Mouse (Mus musculus): ENCODE data around the gene Kcnj3.
A peak's percentile ranks its signal among the peaks of the same experiment; 100 is the strongest.

Gene Kcnj3

DNA sequence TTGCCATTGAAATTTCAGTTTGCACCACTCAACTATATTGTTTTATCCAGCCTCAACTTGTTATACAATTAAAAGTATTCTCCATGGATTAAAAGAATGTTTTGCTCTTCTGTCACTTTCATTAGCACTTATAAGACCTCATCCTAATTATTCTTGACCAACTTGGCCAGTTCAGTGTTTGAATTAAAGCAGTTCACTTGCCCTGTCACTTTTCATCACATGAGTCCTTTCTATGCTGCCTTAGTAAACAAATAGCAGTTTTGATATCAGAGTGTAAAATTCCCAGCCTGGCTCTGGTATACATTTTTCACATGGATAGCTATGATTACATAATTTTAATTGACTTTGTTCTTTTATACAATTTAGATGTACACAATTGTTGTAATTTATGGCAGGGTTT, 3.4 kb downstream of the Kcnj3 start:
- peaks cover 25% of the 10 kb centered on the region for H3K4me1 ChIP-seq (replicated peaks; ENCODE audit: low read depth, low read length)

DNA sequence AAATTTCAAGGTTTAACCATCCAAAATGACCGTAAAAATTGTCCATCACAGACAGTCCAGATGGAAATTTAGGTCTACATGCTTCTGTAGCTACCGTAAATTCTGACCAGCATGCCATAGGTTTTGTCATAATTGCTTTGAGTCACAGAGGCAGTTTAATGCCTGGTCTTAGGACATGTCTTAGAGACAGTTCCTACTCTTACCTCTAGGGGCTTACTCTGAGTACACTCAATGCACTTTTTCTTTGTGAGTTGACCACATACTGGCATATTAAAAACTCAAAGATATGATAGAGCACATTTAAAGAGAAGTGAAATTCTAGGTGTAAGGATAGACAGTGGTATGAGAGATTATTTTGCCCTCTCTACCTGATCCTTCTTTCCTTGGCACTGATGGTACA, 6.2 kb downstream of the Kcnj3 start:
- Histone ChIP-seq H3K9me3 (ENCODE audit: low read length) (peaks cover 3% of the 10 kb centered on the region; the same call in 1 of the 2 replicates), H3K4me3 (replicated peaks; ENCODE audit: low read length) (no peak overlapping the region), H3K27me3 (ENCODE audit: insufficient read depth, low read length) (peaks cover 13% of the 10 kb centered on the region), H3K36me3 (ENCODE audit: insufficient read depth, low read length) (no peaks in the 10 kb centered on the region), H3K4me1 (replicated peaks; ENCODE audit: low read depth, low read length) (peaks cover 9% of the 10 kb centered on the region)
- TF ChIP-seq CTCF (conservative IDR thresholded peaks at IDR 0.05; ENCODE audit: low read length) (peak; percentile 71), NANOG (IDR thresholded peaks at IDR 0.05; ENCODE audit: borderline replicate concordance, low read length) (no peak)

More for the DNA sequence above, 3.4 kb downstream of the Kcnj3 start:
- Histone ChIP-seq H3K4me3 (replicated peaks; ENCODE audit: low read length) (no peak overlapping the region), H3K36me3 (ENCODE audit: insufficient read depth, low read length) (no peaks in the 10 kb centered on the region), H3K9me3 (ENCODE audit: low read length) (peaks cover 3% of the 10 kb centered on the region; the same call in 1 of the 2 replicates), H3K27me3 (ENCODE audit: insufficient read depth, low read length) (peaks cover 40% of the 10 kb centered on the region)
- TF ChIP-seq POU5F1 (IDR thresholded peaks at IDR 0.05; ENCODE audit: borderline replicate concordance, low read length) (no peak), CTCF (conservative IDR thresholded peaks at IDR 0.05; ENCODE audit: low read length) (no peak), NANOG (IDR thresholded peaks at IDR 0.05; ENCODE audit: borderline replicate concordance, low read length) (no peak)

DNA sequence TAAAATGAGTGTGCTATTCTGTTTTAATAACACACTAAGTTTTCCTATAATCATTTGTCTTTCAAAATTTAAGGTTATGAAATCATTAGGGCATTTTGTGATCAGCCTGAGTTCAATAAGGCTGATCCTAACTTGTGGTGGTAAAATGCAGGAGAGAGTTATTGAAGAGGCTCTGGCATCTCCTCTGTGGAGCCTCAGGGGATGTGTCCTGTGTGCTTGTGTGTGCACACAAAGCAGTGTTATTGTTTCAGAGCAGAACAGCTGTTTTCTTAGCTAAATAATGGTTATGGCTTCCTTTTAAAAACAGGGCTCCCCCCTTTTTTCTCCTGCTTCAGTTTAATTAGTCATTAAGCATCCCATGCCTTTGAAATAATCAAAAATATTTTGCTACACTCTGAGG, 11.5 kb downstream of the Kcnj3 start:
- no peak overlapping the region for H3K4me3 ChIP-seq (replicated peaks; ENCODE audit: low read length)
- no peaks in the 10 kb centered on the region for H3K4me1 ChIP-seq (replicated peaks; ENCODE audit: low read depth, low read length)
- H3K36me3 ChIP-seq (ENCODE audit: insufficient read depth, low read length) = no peaks in the 10 kb centered on the region
- TF ChIP-seq CTCF (conservative IDR thresholded peaks at IDR 0.05; ENCODE audit: low read length) (no peak), POU5F1 (IDR thresholded peaks at IDR 0.05; ENCODE audit: borderline replicate concordance, low read length) (no peak), NANOG (IDR thresholded peaks at IDR 0.05; ENCODE audit: borderline replicate concordance, low read length) (no peak)
- H3K27me3 ChIP-seq (ENCODE audit: insufficient read depth, low read length) = no peaks in the 10 kb centered on the region
- no peaks in the 10 kb centered on the region for H3K9me3 ChIP-seq (ENCODE audit: low read length)

DNA sequence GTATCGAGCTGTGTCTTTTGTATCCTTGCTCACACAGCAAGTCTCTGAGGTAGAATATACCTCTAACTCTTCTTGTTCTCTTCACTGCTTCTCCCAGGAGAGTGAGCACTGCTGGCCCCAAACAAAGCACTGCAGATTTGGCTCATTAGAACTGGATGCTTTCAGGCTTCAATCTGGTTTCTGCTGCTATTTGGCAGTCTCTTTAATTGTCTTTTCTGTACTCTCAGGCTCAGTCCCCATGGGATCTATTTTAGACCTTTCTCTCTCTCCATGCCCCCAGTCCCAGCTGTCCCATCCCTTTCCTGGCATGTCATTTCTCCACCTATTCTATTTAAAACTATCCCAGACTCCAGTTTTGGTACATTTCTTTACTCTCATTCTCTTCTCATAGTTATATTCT, 15.0 kb downstream of the Kcnj3 start:
- no peaks in the 10 kb centered on the region for H3K27me3 ChIP-seq (ENCODE audit: insufficient read depth, low read length)
- no peaks in the 10 kb centered on the region for H3K9me3 ChIP-seq (ENCODE audit: low read length)
- H3K36me3 ChIP-seq (ENCODE audit: insufficient read depth, low read length) = no peaks in the 10 kb centered on the region
- TF ChIP-seq NANOG (IDR thresholded peaks at IDR 0.05; ENCODE audit: borderline replicate concordance, low read length) = no peak
- no peak for TF ChIP-seq POU5F1 (IDR thresholded peaks at IDR 0.05; ENCODE audit: borderline replicate concordance, low read length)
- TF ChIP-seq CTCF (conservative IDR thresholded peaks at IDR 0.05; ENCODE audit: low read length) = no peak
- H3K4me1 ChIP-seq (replicated peaks; ENCODE audit: low read depth, low read length) = no peaks in the 10 kb centered on the region
- H3K4me3 ChIP-seq (replicated peaks; ENCODE audit: low read length) = no peak overlapping the region

DNA sequence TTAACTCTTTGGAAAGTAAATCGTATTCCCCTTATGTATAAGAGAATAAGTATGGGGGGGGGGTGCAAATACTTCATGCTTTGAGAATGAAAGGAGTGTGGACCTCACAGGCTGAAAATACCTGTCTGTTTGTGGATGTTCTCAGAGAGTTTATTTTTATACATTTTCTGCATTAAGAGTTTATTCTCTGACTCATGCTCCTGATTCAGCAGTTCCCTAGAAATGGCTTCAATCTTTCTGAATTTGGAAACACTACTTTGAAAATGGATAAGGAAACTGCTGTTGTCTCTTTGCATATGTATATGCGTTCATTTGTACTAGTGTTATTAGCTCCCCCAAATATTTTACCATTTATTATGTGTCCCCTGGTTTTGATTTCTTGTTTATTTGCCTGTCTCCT, 23.4 kb downstream of the Kcnj3 start:
- H3K36me3 ChIP-seq (ENCODE audit: insufficient read depth, low read length) = no peaks in the 10 kb centered on the region
- no peaks in the 10 kb centered on the region for H3K4me1 ChIP-seq (replicated peaks; ENCODE audit: low read depth, low read length)
- no peaks in the 10 kb centered on the region for H3K27me3 ChIP-seq (ENCODE audit: insufficient read depth, low read length)
- H3K4me3 ChIP-seq (replicated peaks; ENCODE audit: low read length) = no peak overlapping the region
- TF ChIP-seq NANOG (IDR thresholded peaks at IDR 0.05; ENCODE audit: borderline replicate concordance, low read length) (no peak), POU5F1 (IDR thresholded peaks at IDR 0.05; ENCODE audit: borderline replicate concordance, low read length) (no peak), CTCF (conservative IDR thresholded peaks at IDR 0.05; ENCODE audit: low read length) (no peak)
- no peaks in the 10 kb centered on the region for H3K9me3 ChIP-seq (ENCODE audit: low read length)

DNA sequence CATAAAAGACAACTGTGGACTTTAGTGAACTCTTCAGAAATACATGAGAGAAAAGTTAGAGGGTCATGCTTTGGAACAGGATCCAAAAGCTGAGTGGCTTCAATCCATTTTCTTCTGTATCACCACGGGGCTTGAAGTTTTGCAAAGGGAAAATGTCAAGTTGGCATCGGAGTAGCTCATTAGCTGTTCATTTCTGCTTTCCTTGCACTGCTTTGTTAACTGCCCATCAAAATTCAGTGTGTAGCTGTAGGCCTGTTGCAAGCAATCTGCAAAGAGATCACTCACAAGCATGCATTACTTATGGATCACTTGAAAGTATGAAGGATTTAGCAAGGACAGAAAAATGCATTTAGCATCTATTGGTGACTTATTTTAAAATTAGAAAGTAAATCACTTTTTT, 33.4 kb downstream of the Kcnj3 start:
- Histone ChIP-seq H3K9me3 (ENCODE audit: low read length) (0 out of 2 replicates have a peak, but pooled peaks cover 3% of the 10 kb centered on the region), H3K27me3 (ENCODE audit: insufficient read depth, low read length) (no peaks in the 10 kb centered on the region), H3K36me3 (ENCODE audit: insufficient read depth, low read length) (no peaks in the 10 kb centered on the region), H3K4me1 (replicated peaks; ENCODE audit: low read depth, low read length) (no peaks in the 10 kb centered on the region), H3K4me3 (replicated peaks; ENCODE audit: low read length) (no peak overlapping the region)
- TF ChIP-seq CTCF (conservative IDR thresholded peaks at IDR 0.05; ENCODE audit: low read length) (no peak), NANOG (IDR thresholded peaks at IDR 0.05; ENCODE audit: borderline replicate concordance, low read length) (no peak), POU5F1 (IDR thresholded peaks at IDR 0.05; ENCODE audit: borderline replicate concordance, low read length) (no peak)

DNA sequence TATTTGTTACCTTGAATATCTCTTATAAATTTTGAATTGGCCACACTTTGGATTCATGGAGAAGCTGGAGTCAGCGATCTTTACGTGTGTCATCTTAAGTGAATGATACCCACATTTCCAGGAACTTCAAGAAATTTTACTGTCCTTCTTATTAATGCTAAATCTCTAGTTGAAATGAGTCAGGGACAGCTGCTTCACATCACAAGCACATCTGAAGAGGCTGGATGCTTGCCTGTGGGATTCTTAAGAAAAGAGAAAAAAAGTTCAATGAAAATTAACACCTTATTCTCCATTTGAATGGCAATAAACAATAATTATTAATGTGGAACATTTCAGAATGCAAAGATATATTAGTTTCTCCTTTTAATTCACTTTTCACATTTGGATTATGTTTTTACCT, 34.2 kb downstream of the Kcnj3 start:
- TF ChIP-seq NANOG (IDR thresholded peaks at IDR 0.05; ENCODE audit: borderline replicate concordance, low read length) (no peak), CTCF (conservative IDR thresholded peaks at IDR 0.05; ENCODE audit: low read length) (no peak), POU5F1 (IDR thresholded peaks at IDR 0.05; ENCODE audit: borderline replicate concordance, low read length) (no peak)
- Histone ChIP-seq H3K9me3 (ENCODE audit: low read length) (0 out of 2 replicates have a peak, but pooled peaks cover 3% of the 10 kb centered on the region), H3K27me3 (ENCODE audit: insufficient read depth, low read length) (no peaks in the 10 kb centered on the region), H3K36me3 (ENCODE audit: insufficient read depth, low read length) (no peaks in the 10 kb centered on the region), H3K4me3 (replicated peaks; ENCODE audit: low read length) (no peak overlapping the region), H3K4me1 (replicated peaks; ENCODE audit: low read depth, low read length) (no peaks in the 10 kb centered on the region)

DNA sequence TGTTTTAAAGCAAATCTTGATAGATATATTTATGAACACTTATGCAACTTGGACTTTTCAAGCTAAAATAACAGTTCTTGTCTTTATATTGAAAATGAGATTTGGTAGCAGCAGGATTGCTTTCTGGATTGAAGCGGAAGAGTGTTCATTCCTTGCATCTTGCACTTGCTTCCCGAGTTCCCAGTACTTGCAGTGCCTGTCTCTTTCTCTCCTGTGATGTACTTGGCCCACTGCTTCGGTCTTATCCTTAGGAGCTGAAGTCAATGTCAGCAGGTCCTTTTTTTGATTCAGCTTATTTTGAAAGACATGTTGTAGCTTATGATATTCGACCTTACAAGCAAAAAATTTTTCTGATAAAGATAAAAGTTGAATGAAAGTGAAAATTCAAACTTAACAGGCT, 43.7 kb downstream of the Kcnj3 start:
- Histone ChIP-seq H3K36me3 (ENCODE audit: insufficient read depth, low read length) (no peaks in the 10 kb centered on the region), H3K4me1 (replicated peaks; ENCODE audit: low read depth, low read length) (no peaks in the 10 kb centered on the region), H3K4me3 (replicated peaks; ENCODE audit: low read length) (no peak overlapping the region), H3K27me3 (ENCODE audit: insufficient read depth, low read length) (no peaks in the 10 kb centered on the region), H3K9me3 (ENCODE audit: low read length) (no peaks in the 10 kb centered on the region)
- TF ChIP-seq POU5F1 (IDR thresholded peaks at IDR 0.05; ENCODE audit: borderline replicate concordance, low read length) = no peak
- TF ChIP-seq NANOG (IDR thresholded peaks at IDR 0.05; ENCODE audit: borderline replicate concordance, low read length) = no peak
- TF ChIP-seq CTCF (conservative IDR thresholded peaks at IDR 0.05; ENCODE audit: low read length) = no peak

DNA sequence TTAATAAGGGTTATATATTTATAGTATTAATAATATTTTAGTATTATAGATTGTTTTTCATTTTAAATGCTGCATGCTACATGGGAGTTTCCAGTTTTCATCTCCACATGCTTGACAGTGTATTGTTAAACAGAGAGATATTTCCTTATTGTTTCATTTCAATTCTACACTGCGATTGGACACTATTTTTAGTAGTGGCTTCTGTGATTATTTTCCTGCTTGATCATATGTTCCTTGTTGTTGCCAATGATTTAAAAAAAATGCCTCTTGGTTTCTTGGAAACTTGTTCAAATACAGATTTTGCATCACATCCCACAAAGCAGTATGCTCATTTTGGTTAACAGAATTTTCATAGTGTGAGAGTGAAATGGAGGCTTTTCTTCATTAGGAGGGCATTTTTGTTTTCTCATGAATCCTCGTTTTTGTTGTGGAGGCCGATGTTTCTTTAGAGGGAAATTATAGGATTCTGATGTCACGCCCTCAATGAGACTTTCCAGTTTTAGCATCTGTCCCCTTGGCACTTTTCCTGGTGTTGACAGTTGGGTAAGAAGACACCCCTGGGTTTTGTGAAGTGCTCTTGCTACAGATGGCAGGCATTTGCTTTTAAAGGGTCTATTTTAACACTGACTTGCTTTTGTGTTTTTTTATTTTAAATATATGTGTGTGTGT, 44.3 kb downstream of the Kcnj3 start:
- Histone ChIP-seq H3K4me1 (replicated peaks; ENCODE audit: low read depth, low read length) (no peaks in the 10 kb centered on the region), H3K4me3 (replicated peaks; ENCODE audit: low read length) (no peak overlapping the region), H3K9me3 (ENCODE audit: low read length) (no peaks in the 10 kb centered on the region), H3K27me3 (ENCODE audit: insufficient read depth, low read length) (no peaks in the 10 kb centered on the region), H3K36me3 (ENCODE audit: insufficient read depth, low read length) (no peaks in the 10 kb centered on the region)
- TF ChIP-seq POU5F1 (IDR thresholded peaks at IDR 0.05; ENCODE audit: borderline replicate concordance, low read length) (no peak), CTCF (conservative IDR thresholded peaks at IDR 0.05; ENCODE audit: low read length) (no peak), NANOG (IDR thresholded peaks at IDR 0.05; ENCODE audit: borderline replicate concordance, low read length) (no peak)
